Mouse (Mus musculus): ENCODE measurements around the gene Mapk6. TPM values are rescaled to one million over a fixed set of nuclear protein-coding genes. Genes with fewer than 3 reads are reported as not detected.
A peak's percentile ranks its signal among the peaks of the same experiment; 100 is the strongest.

Mapk6 gene
- polyA plus RNA-seq, 1 experiment from 2014 or later: 28.0 TPM

- Histone ChIP-seq H3K36me3 (ENCODE audit: insufficient read depth, low read length) (no peaks in the 10 kb centered on the region), H3K4me2 (replicated peaks; ENCODE audit: low read depth, low read length) (peak overlapping the region; percentile 77; the same call in 1 of the 2 replicates), H3K4me1 (ENCODE audit: insufficient read depth, low read depth, low read length) (peaks cover 17% of the 10 kb centered on the region), H3K9ac (replicated peaks; ENCODE audit: low read depth) (no peak overlapping the region), H3K4me3 (ENCODE audit: low read depth, low read length) (0 out of 2 replicates have a peak overlapping the region, but pooled peaks have one; percentile 72), H3K9me3 (ENCODE audit: low read length) (no peaks in the 10 kb centered on the region), H3K27ac (ENCODE audit: low read length) (peak overlapping the region; percentile 38), H3K27me3 (replicated peaks; ENCODE audit: insufficient read depth, low read length) (no peaks in the 10 kb centered on the region)
- TF ChIP-seq CTCF (IDR thresholded peaks at IDR 0.05) (no peak), EP300 (IDR thresholded peaks at IDR 0.05) (no peak)
- ATAC-seq (no peak), DNase-seq (ENCODE audit: low spot score) (peak; percentile 73)
- 11% methylated on average over 10 of the region's 10 CpGs for WGBS
These were observed 2.0 kb downstream of the Mapk6 start for GRCm38 (mm10) chr9:75407803-75408202.

- Histone ChIP-seq H3K9me3 (ENCODE audit: low read length) (no peaks in the 10 kb centered on the region), H3K27ac (ENCODE audit: low read length) (no peak overlapping the region; the same call in 1 of the 2 replicates), H3K36me3 (ENCODE audit: insufficient read depth, low read length) (no peaks in the 10 kb centered on the region), H3K27me3 (replicated peaks; ENCODE audit: insufficient read depth, low read length) (no peaks in the 10 kb centered on the region), H3K4me3 (ENCODE audit: low read depth, low read length) (no peak overlapping the region), H3K4me1 (ENCODE audit: insufficient read depth, low read depth, low read length) (peaks cover 19% of the 10 kb centered on the region), H3K9ac (replicated peaks; ENCODE audit: low read depth) (no peak overlapping the region), H3K4me2 (replicated peaks; ENCODE audit: low read depth, low read length) (no peak overlapping the region)
- 76% methylated on average over 2 of the region's 2 CpGs for WGBS
- DNase-seq (ENCODE audit: low spot score): no peak
- TF ChIP-seq EP300 (IDR thresholded peaks at IDR 0.05) (no peak), CTCF (IDR thresholded peaks at IDR 0.05) (no peak)
- ATAC-seq: no peak
These were observed 3.7 kb downstream of the Mapk6 start for GRCm38 (mm10) chr9:75406121-75406520.

DNA sequence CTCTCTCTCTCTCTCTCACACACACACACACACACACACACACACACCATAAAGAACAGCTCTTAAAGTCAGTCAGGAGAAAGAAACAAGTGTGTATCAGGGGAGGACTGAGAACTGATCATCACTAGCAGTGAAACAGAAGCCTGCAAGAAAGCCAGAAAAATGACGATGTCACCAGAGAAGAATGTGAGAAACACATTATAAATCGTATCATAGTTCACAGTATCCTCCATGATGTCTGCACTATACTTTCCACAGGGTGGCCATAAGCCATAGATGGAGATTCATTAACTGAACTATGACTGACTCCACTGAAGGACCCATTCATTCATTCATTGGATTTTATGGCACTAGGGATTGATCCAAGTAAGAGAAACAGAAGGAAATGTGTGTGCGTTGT is 6.3 kb downstream of the Mapk6 start:
- WGBS: 54% methylated on average over 3 of the region's 3 CpGs
- Histone ChIP-seq H3K27ac (ENCODE audit: low read length) (no peak overlapping the region), H3K4me2 (replicated peaks; ENCODE audit: low read depth, low read length) (no peak overlapping the region), H3K27me3 (replicated peaks; ENCODE audit: insufficient read depth, low read length) (no peaks in the 10 kb centered on the region), H3K9me3 (ENCODE audit: low read length) (no peaks in the 10 kb centered on the region), H3K4me1 (ENCODE audit: insufficient read depth, low read depth, low read length) (peaks cover 8% of the 10 kb centered on the region), H3K36me3 (ENCODE audit: insufficient read depth, low read length) (no peaks in the 10 kb centered on the region), H3K9ac (replicated peaks; ENCODE audit: low read depth) (no peak overlapping the region), H3K4me3 (ENCODE audit: low read depth, low read length) (no peak overlapping the region)
- ATAC-seq (no peak), DNase-seq (ENCODE audit: low spot score) (no peak)
- no peak for TF ChIP-seq EP300 (IDR thresholded peaks at IDR 0.05)
- TF ChIP-seq CTCF (IDR thresholded peaks at IDR 0.05): no peak

DNA sequence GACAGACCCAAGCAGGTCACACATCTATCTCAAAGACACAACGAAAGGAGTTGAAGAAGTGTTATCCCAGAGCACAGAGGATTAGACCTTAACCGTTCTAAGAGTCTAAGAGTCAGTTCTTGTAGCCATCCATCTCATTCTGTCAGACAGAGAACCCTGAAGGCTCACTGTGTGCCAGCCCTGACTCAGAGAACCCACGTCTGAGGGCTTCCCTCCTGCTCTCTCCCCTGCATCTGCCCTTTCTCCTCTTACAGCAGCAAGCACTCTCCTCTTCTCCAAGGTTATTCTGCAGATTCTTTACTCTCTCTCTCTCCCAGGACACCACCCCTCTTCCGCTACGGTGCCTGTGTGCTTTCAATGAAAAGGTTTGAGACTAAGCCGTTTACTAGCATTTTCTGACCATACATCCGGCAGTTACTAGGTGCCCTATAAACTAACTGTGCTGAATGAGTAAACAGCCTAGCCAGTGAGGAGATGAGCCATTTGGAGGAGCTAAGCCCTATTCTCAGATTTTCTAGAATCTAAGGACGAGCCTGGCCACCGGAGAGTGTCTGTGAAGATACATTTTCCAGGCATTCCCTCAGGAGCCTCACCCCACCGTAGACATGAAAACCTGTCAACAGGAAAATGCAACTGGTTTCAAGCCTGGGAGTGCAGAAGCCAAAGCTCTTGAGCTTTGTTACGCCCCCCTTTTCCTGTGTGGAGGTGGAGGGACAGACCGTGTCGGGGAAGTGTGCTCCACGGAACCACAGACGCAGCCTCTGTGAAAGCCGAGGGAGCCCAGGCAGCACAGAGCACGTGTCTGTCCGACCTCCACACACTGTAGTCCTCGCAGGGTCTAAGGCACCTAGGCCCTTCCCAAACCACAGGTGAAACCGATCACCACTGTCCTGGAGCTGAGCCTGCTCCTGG is 8.0 kb downstream of the Mapk6 start:
- ATAC-seq (no peak), DNase-seq (ENCODE audit: low spot score) (no peak)
- Histone ChIP-seq H3K4me3 (ENCODE audit: low read depth, low read length) (no peak overlapping the region), H3K27ac (ENCODE audit: low read length) (no peak overlapping the region), H3K9me3 (ENCODE audit: low read length) (no peaks in the 10 kb centered on the region), H3K36me3 (ENCODE audit: insufficient read depth, low read length) (0 out of 2 replicates have a peak, but pooled peaks cover 8% of the 10 kb centered on the region), H3K4me1 (ENCODE audit: insufficient read depth, low read depth, low read length) (0 out of 2 replicates have a peak, but pooled peaks cover 6% of the 10 kb centered on the region), H3K9ac (replicated peaks; ENCODE audit: low read depth) (no peak overlapping the region), H3K27me3 (replicated peaks; ENCODE audit: insufficient read depth, low read length) (no peaks in the 10 kb centered on the region), H3K4me2 (replicated peaks; ENCODE audit: low read depth, low read length) (no peak overlapping the region)
- TF ChIP-seq EP300 (IDR thresholded peaks at IDR 0.05) (no peak), CTCF (IDR thresholded peaks at IDR 0.05) (no peak)
- WGBS: 51% methylated on average over 20 of the region's 20 CpGs

DNA sequence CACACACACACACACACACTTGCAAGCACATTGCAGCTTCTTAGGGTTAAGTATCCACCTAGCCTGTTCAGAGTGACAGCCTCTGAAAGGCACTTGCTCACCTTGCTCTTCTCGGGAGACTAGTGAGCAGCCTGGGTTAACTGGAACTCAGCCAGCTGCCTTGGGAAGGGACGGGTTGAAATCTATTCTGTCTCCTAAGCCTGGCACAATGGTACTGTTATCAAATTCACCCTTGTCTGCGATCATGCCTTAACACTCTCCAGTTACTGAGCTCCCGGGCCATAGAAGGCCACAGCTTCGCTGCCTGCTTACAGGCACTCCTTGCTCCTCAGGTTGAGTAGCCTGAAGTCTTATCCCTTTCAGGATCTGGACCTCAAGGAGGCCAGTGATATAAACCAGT is 9.2 kb downstream of the Mapk6 start:
- no peak for TF ChIP-seq EP300 (IDR thresholded peaks at IDR 0.05)
- TF ChIP-seq CTCF (IDR thresholded peaks at IDR 0.05): no peak
- DNase-seq (ENCODE audit: low spot score): no peak
- no peaks in the 10 kb centered on the region for H3K27me3 ChIP-seq (replicated peaks; ENCODE audit: insufficient read depth, low read length)
- no peak overlapping the region for H3K4me2 ChIP-seq (replicated peaks; ENCODE audit: low read depth, low read length)
- no peak overlapping the region for H3K27ac ChIP-seq (ENCODE audit: low read length)
- H3K4me3 ChIP-seq (ENCODE audit: low read depth, low read length): no peak overlapping the region
- no peak for ATAC-seq
- 0 out of 2 replicates have a peak, but pooled peaks cover 8% of the 10 kb centered on the region for H3K36me3 ChIP-seq (ENCODE audit: insufficient read depth, low read length)
- no peak overlapping the region for H3K9ac ChIP-seq (replicated peaks; ENCODE audit: low read depth)
- no peaks in the 10 kb centered on the region for H3K9me3 ChIP-seq (ENCODE audit: low read length)
- WGBS: 47% methylated on average over 5 of the region's 5 CpGs
- H3K4me1 ChIP-seq (ENCODE audit: insufficient read depth, low read depth, low read length): 0 out of 2 replicates have a peak, but pooled peaks cover 6% of the 10 kb centered on the region

- TF ChIP-seq EP300 (IDR thresholded peaks at IDR 0.05) (no peak), CTCF (IDR thresholded peaks at IDR 0.05) (peak; percentile 30; the same call in 1 of the 2 replicates)
- 86% methylated on average over 4 of the region's 4 CpGs for WGBS
- Histone ChIP-seq H3K27me3 (replicated peaks; ENCODE audit: insufficient read depth, low read length) (no peaks in the 10 kb centered on the region), H3K36me3 (ENCODE audit: insufficient read depth, low read length) (0 out of 2 replicates have a peak, but pooled peaks cover 14% of the 10 kb centered on the region), H3K4me2 (replicated peaks; ENCODE audit: low read depth, low read length) (no peak overlapping the region), H3K4me3 (ENCODE audit: low read depth, low read length) (no peak overlapping the region), H3K27ac (ENCODE audit: low read length) (no peak overlapping the region), H3K9ac (replicated peaks; ENCODE audit: low read depth) (no peak overlapping the region), H3K4me1 (ENCODE audit: insufficient read depth, low read depth, low read length) (0 out of 2 replicates have a peak, but pooled peaks cover 3% of the 10 kb centered on the region), H3K9me3 (ENCODE audit: low read length) (no peaks in the 10 kb centered on the region)
- DNase-seq (ENCODE audit: low spot score): no peak
- ATAC-seq: no peak
These were observed 10.7 kb downstream of the Mapk6 start for GRCm38 (mm10) chr9:75399069-75399468.
